Mouse (Mus musculus): ENCODE results near the gene Rps11.

The Rps11 gene

GRCm38 (mm10) chr7:45091001-45091990 lies 32.9 kb downstream of the Rps11 start:
- ATAC-seq (ENCODE audit: insufficient number of reproducible peaks, low FRiP score, low TSS enrichment), result no peak

GRCm38 (mm10) chr7:45090251-45090977 lies 33.8 kb downstream of the Rps11 start:
- ATAC-seq (ENCODE audit: insufficient number of reproducible peaks, low FRiP score, low TSS enrichment), result no peak

- no peak for ATAC-seq (ENCODE audit: insufficient number of reproducible peaks, low FRiP score, low TSS enrichment)
These were observed 35.6 kb downstream of the Rps11 start for GRCm38 (mm10) chr7:45088597-45088996.

GRCm38 (mm10) chr7:45086084-45086483 lies 38.2 kb downstream of the Rps11 start:
- no peak for ATAC-seq (ENCODE audit: insufficient number of reproducible peaks, low FRiP score, low TSS enrichment)

GRCm38 (mm10) chr7:45083300-45083890 lies 40.8 kb downstream of the Rps11 start:
- ATAC-seq (ENCODE audit: insufficient number of reproducible peaks, low FRiP score, low TSS enrichment), result no peak

GRCm38 (mm10) chr7:45082401-45083299 lies 41.6 kb downstream of the Rps11 start:
- ATAC-seq (ENCODE audit: insufficient number of reproducible peaks, low FRiP score, low TSS enrichment), result no peak

GRCm38 (mm10) chr7:45081016-45081415 lies 43.2 kb downstream of the Rps11 start:
- no peak for ATAC-seq (ENCODE audit: insufficient number of reproducible peaks, low FRiP score, low TSS enrichment)

- ATAC-seq (ENCODE audit: insufficient number of reproducible peaks, low FRiP score, low TSS enrichment), result peak; percentile 36; the same call in 1 of the 2 replicates
These were observed 44.4 kb downstream of the Rps11 start for GRCm38 (mm10) chr7:45079856-45080255.

GRCm38 (mm10) chr7:45078513-45078912 lies 45.7 kb downstream of the Rps11 start:
- no peak for ATAC-seq (ENCODE audit: insufficient number of reproducible peaks, low FRiP score, low TSS enrichment)

GRCm38 (mm10) chr7:45077829-45078228 lies 46.4 kb downstream of the Rps11 start:
- ATAC-seq (ENCODE audit: insufficient number of reproducible peaks, low FRiP score, low TSS enrichment), result no peak

GRCm38 (mm10) chr7:45077322-45077721 lies 46.9 kb downstream of the Rps11 start:
- no peak for ATAC-seq (ENCODE audit: insufficient number of reproducible peaks, low FRiP score, low TSS enrichment)

GRCm38 (mm10) chr7:45076501-45076900 lies 47.7 kb downstream of the Rps11 start:
- no peak for ATAC-seq (ENCODE audit: insufficient number of reproducible peaks, low FRiP score, low TSS enrichment)

GRCm38 (mm10) chr7:45075405-45075804 lies 48.8 kb downstream of the Rps11 start:
- ATAC-seq (ENCODE audit: insufficient number of reproducible peaks, low FRiP score, low TSS enrichment), result no peak

- no peak for ATAC-seq (ENCODE audit: insufficient number of reproducible peaks, low FRiP score, low TSS enrichment)
These were observed 50.3 kb downstream of the Rps11 start for GRCm38 (mm10) chr7:45073949-45074348.

- no peak for ATAC-seq (ENCODE audit: insufficient number of reproducible peaks, low FRiP score, low TSS enrichment)
These were observed 51.0 kb downstream of the Rps11 start for GRCm38 (mm10) chr7:45073171-45073707.
